Mouse (Mus musculus): Measurements from ENCODE around the gene Fam172a.
A peak's percentile ranks its signal among the peaks of the same experiment; 100 is the strongest.
"Not testable (repeated sequence)": the region's sequence is repeated elsewhere in the genome, so short reads cannot be mapped to it uniquely, and the experiment has no call there.

The Fam172a gene

GRCm38 (mm10) chr13:77701733-77702132, at the start of gene Fam172a:
Gene Fam172a (plus strand): TSS chr13:77702033.
- DNase-seq (ENCODE audit: low read depth), result not testable (repeated sequence)

DNA sequence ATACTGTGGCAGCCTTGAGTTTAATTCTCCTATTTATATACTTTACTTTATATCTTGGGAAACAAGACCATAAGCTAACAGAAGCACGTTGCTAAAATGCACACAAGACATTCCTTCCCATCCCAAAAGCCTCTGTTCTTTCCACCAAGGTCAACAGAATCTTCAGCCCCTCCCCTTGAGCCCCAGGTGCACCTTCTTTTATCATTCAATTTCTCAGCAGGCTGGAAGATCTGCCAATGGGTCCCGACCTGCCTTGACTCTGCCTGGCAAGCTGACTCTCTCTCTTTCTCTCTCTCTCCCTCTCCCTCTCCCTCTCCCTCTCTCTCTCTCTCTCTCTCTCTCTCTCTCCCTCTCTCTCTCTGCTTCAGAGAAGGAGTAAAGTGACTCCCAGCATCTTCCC, 13.2 kb upstream of the Fam172a start:
- no peak for DNase-seq (ENCODE audit: low read depth)

DNA sequence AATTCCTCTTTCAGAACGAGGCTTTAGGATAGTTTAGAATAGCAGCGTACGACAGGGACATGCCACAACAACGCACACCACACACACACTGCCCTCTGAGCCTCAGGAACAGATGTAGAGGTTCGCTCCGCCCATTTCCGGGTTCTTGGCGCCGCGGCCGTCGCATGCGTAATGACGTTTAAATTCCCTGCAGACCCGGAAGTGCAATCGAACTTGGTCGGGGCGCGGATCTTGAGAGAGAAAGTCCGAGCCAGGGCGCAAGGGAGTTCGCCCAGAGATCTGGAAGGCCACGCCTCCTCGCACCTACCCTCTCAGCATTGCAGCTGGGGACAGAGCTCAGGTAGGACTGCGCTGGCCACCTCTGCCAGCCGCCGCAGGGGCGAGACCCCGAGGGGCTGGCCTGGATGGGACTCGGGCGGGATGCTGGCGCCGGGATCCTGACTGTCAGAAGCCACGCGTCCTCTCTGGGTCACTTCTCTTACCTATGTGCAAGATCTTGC, 6.7 kb downstream of the Fam172a start:
- peak; percentile 94 for DNase-seq (ENCODE audit: low read depth)

DNA sequence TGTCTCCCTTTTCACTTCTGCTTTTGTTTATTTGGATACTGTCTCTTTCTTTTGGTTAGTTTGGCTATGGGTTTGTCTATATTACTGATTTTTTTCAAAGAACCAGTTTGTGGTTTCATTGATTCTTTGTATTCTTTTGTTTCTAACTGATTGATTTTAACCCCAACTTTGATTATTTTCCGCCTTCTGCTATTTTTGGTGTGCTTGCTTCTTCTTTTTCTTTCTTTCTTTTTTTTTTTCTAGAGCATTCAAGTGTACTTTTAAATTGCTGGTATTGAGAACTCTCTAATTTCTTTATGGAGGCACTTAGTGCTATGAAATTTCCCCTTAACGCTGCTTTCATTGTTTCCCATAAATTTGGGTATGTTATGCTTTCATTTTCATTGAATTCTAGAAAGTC, 15.7 kb downstream of the Fam172a start:
- DNase-seq (ENCODE audit: low read depth), result no peak

GRCm38 (mm10) chr13:77742822-77743221, 41.0 kb downstream of the Fam172a start:
- DNase-seq (ENCODE audit: low read depth), result no peak

GRCm38 (mm10) chr13:77777606-77778005, 75.8 kb downstream of the Fam172a start:
- no peak for DNase-seq (ENCODE audit: low read depth)

- DNase-seq (ENCODE audit: low read depth), result not testable (repeated sequence)
Measured at GRCm38 (mm10) chr13:77807341-77807740, 105.5 kb downstream of the Fam172a start.

- DNase-seq (ENCODE audit: low read depth), result no peak
Measured at GRCm38 (mm10) chr13:77810449-77810848, 108.6 kb downstream of the Fam172a start.

GRCm38 (mm10) chr13:77826138-77826537, 124.3 kb downstream of the Fam172a start:
- no peak for DNase-seq (ENCODE audit: low read depth)

DNA sequence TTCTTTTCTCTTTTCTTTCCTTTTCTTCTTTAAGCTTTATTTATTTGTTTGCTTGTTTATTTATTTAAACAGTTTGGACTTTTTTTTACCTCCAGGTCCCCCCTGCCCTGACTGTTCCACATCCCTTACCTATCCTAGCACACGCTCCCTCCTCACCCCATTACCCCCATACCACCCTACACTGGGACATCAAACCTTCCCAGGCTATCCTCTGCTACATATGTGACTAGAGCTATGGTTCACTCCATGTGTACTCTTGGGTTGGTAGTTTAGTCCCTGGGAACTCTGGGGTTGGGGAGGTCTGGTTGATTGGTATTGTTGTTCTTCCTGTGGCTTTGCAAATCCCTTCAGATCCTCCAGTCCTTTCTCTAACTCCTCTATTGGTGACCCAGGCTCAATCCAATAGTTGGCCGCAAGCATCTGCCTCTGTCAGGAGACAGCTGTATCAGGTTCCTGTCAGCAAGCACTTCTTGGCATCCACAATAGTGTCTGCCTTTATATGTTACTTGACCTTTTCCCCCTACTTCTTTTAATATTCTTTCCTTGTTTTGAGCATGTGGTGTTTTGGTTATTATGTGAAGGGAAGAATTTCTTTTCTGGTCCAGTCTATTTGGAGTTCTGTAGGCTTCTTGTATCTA, 141.3 kb downstream of the Fam172a start:
- no peak for DNase-seq (ENCODE audit: low read depth)

- peak; percentile 25 for DNase-seq (ENCODE audit: low read depth)
Measured at GRCm38 (mm10) chr13:77848868-77849267, 147.0 kb downstream of the Fam172a start.

- DNase-seq (ENCODE audit: low read depth), result peak; percentile 42
Measured at GRCm38 (mm10) chr13:77864804-77865203, 163.0 kb downstream of the Fam172a start.

DNA sequence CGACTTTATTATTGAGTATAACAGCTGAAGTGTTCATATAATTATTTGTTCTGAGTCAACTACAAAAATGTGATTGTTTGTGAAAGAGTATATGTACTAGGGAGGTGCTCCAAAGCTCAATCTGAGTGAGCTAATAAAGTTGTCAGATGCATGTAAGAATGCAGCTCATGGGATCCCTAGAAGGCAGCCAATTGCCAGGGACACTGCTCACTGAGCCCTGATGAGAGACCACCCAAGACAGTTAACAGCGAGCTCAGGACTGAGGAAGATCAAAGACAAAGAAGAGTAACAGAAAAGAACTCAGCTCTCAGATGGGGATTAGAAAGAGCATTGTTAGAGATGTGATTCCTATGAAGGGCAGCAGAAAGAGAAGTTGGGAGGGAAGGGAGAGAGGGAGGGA, 166.5 kb downstream of the Fam172a start:
- DNase-seq (ENCODE audit: low read depth), result no peak

- DNase-seq (ENCODE audit: low read depth), result no peak
Measured at GRCm38 (mm10) chr13:77878120-77878519, 176.3 kb downstream of the Fam172a start.

DNA sequence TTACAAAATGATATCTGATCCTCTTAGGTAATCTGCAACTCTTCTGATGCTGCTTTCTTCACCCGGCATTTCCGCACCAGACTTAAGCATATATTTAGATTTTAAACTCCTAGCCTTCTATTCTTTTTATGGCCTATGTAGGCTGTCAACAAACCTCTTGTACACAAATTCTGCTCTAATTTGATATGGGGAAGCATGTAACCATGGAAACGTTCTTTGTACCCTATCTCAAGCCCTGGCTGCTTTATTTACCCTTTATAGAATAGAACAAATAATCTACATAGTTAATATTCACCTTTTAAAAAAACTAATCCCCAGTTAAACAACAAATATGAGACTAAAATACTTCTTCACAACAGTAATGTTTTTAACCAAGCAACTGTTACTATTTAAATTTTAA, 176.7 kb downstream of the Fam172a start:
- DNase-seq (ENCODE audit: low read depth), result no peak

DNA sequence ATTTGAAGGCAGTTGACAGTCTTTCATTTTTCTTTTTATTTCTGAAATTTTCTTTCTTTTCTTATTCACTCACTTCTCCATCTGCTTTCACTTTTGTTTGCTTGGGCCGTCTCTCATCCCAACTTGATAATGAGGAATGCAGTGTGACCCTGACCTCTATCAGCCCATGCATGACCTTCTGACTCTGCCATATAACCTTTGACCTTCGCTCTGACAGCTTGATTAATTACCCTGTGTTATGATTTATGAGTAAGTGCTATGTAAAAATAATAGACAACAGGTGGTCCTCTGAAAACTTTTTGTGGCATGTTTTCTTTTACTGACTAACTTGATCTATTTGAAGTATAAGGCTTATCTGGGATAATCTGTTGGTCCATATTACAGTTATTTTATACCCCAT, 195.8 kb downstream of the Fam172a start:
- peak; percentile 16 for DNase-seq (ENCODE audit: low read depth)

- no peak for DNase-seq (ENCODE audit: low read depth)
Measured at GRCm38 (mm10) chr13:77898066-77898796, 196.4 kb downstream of the Fam172a start.

DNA sequence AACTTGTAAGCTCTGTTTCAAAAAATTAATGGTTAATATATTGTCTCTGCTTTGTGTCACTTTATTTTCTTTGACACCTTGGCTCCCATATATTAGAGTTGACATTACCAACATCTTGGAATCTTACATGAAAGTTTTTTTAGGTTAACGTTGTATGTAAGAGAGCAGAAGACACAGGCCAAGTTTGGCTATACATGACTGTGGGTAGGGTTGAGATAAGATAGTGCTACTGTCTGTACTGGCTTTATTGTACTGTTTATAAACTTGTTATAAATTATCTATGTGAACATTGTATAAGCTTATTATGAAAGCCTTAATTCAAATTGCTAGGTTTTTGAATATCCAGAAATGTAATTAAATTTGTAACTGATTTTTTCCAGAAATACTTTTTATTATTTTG, 197.9 kb downstream of the Fam172a start:
- no peak for DNase-seq (ENCODE audit: low read depth)

DNA sequence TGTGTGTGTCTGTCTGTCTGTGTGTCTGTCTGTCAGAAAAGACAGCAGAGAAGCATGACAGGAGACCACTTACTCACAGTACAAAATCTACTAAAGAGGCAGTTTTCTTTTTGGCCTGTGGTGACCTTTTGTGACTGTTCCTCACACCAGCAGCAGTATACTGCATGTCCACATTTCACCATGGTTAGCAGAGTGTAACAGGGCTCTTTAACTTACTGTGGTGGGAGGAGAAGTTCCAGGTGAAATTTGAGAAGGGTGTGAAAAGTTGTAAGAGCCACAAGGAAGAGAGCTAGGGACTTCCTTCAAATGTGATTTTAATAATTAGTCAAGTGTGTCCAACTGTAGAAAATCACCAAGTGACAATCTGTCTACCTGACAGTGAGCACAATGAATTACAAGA, 199.0 kb downstream of the Fam172a start:
- DNase-seq (ENCODE audit: low read depth), result no peak

- peak; percentile 25 for DNase-seq (ENCODE audit: low read depth)
Measured at GRCm38 (mm10) chr13:77909184-77909583, 207.4 kb downstream of the Fam172a start.

DNA sequence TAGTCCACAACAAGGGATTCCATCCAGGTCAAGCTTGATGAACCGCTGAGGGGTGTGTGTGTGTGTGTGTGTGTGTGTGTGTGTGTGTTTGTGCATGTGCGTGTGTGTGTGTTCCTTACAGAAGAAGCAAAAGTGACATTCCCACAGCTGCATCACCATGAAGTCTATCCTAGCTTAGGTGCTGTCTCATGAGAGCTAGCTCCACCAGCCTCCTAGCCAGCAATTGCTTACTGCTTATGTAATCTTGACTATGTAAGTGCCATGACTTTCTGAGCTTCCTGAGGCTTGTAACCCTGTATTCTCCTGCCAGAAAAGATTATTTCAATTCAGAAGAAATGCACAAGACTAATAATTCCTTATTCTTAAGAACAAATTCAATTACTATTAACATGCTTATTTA, 221.0 kb downstream of the Fam172a start:
- DNase-seq (ENCODE audit: low read depth), result no peak

- DNase-seq (ENCODE audit: low read depth), result no peak
Measured at GRCm38 (mm10) chr13:77957611-77958010, 255.8 kb downstream of the Fam172a start.

DNA sequence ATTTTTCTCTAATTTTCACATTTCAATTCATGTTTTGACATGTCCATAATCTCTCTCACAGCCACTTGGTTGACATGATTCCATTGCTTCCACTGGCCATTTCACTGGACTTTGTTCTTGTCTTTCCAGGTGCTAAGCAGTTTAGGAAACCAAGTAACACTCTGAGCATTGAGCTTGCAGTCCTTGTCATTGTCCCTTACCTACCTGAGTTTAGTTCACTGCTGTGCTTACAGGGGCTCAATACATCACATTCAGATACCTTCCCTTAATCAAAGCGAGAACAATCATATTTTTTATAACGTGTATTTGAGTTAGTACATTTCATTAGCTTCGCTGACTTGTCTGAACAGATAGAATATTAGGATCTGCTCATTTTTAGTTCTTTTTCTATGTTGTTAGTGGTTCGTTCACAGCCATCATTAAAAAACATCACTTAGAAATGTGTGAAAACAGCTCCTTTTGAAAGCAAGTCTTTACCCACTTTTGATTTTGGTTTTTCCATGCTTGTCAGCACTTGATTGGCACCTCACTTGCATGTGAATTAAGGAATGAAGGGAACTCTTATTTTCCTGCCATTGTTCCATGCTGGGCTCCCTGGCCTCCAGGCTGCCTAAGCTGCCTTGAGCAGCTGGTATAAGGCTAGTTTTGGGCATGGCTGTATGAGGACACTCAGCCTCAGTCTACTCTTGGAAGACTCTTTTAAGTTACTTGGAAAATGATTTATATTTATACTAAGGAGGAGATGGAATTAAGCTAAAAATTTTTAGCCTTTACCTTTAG, 257.9 kb downstream of the Fam172a start:
- no peak for DNase-seq (ENCODE audit: low read depth)

Data from NIH3T3 (cell line).